ENCODE assay signal across 12 mouse cellular contexts in the genomic region with DNA sequence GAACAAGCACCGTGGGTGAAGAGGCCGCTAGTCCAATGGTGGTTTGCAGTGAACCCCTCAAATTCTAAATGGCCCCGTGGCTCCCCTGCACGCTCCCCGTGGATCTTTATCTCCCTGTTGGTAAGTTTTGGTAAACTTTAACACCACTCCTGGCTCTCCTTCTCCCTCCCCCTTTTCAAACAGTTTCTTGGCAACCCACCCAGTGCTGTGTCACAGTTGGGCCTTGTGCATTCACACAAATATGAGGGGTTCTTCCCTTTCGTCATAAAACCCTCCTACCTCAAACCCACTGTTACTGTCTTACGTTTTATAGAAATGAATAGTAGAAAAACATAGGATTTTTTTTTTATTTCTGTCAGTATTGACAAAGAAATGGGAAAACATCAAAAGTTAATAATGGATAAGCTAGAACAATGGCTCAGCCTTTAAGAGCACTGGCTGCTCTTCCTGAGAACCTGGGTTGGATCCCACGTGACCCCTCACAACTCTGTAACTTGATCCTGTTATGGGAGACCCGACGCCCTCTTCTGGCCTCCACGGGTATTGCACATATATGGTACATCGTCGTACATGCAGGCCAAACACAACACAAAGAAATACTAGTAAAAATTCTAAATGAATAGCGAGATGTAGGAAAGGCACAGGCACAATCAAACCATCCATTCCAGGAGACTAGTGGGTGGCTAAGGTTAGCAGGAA.
DNase-seq lines count a peak whose midpoint lies in the region; TF ChIP-seq lines count a peak whose summit lies in the region.
"Had no signal": no experiment of that assay in that cellular context is flagged by ENCODE, and none has a peak within 500 bp of the region (broad histone marks: within the 10 kb centered on the region; RNA-seq: fewer than 3 reads in every experiment).

No protein-coding gene starts in this region.

- H3K27me3 ChIP-seq in C2C12 (ENCODE audit: control insufficient read depth, insufficient read depth, insufficient read length) (no peaks in the 10 kb centered on the region), MEL (ENCODE audit: control insufficient read depth in 1 of 2, insufficient read depth in 2 of 2, low read length in 2 of 2) (no peaks in the 10 kb centered on the region; a peak in 1 of 4 replicates)
- H3K27me3 ChIP-seq: heart, embryonic 15.5 days; megakaryocyte, embryonic 14.5 days; neural tube, embryonic 12.5 days had no signal

- H3K9me3 ChIP-seq in MEL (replicated peaks; ENCODE audit: insufficient read depth, low read length), result no peaks in the 10 kb centered on the region
- H3K9me3 ChIP-seq: heart, embryonic 15.5 days; neural tube, embryonic 12.5 days had no signal

- no peak for TF ChIP-seq POLR2A in MEL (IDR thresholded peaks at IDR 0.05; ENCODE audit: control insufficient read depth in 1 of 2, insufficient read depth in 1 of 2, low read depth in 1 of 2, low read length in 2 of 2, poor library complexity in 1 of 2)

- TF ChIP-seq RAD21 in MEL (IDR thresholded peaks at IDR 0.05; ENCODE audit: low read depth, low read length), result peak; percentile 30

- DNase-seq in layer of hippocampus, adult 2 months (ENCODE audit: low spot score in 2 of 2), result no peak
- DNase-seq in layer of hippocampus, adult 18-20 months (ENCODE audit: low spot score in 2 of 2), result no peak
- DNase-seq in MEL (ENCODE audit: low read depth, low spot score), result peak; percentile 63
- DNase-seq in induced T-regulatory cell, adult 2 months (ENCODE audit: low read depth), result peak; percentile 25
- no peak for DNase-seq in frontal cortex, adult 2 months (ENCODE audit: extremely low spot score in 1 of 2, low spot score in 1 of 2)
- no peak for DNase-seq in Muller cell, postnatal 12 days (ENCODE audit: inconsistent ontology term)
- DNase-seq: cerebellum, adult 11-12 months; kidney, adult 9 months had no signal

- no peak overlapping the region for H3ac ChIP-seq in C2C12 (ENCODE audit: control insufficient read depth, insufficient read length, low read depth)

- H3K36me3 ChIP-seq in C2C12 (ENCODE audit: control insufficient read depth, insufficient read depth), result no peaks in the 10 kb centered on the region
- H3K36me3 ChIP-seq in MEL (ENCODE audit: control insufficient read depth in 1 of 2, insufficient read depth in 2 of 2, low read length in 2 of 2), result no peaks in the 10 kb centered on the region
- H3K36me3 ChIP-seq: heart, embryonic 15.5 days; neural tube, embryonic 12.5 days had no signal

- peak; percentile 60 for TF ChIP-seq CTCF in layer of hippocampus, adult 2 months (conservative IDR thresholded peaks at IDR 0.05)
- no peak for TF ChIP-seq CTCF in C2C12 (IDR thresholded peaks at IDR 0.05; ENCODE audit: control insufficient read depth, insufficient read depth, insufficient read length)
- TF ChIP-seq CTCF in MEL (IDR thresholded peaks at IDR 0.05 in 2 of 3, conservative IDR thresholded peaks at IDR 0.05 in 1 of 3; ENCODE audit: control insufficient read depth in 1 of 3, insufficient read depth in 1 of 3, low read depth in 2 of 3, low read length in 3 of 3, poor library complexity in 1 of 3, severe bottlenecking in 1 of 3), result peak; percentile 59 to 63 (median 59)

- H3K9ac ChIP-seq in MEL (ENCODE audit: control insufficient read depth, low read depth, low read length, poor library complexity, severe bottlenecking), result no peak overlapping the region
- H3K9ac ChIP-seq: heart, embryonic 15.5 days; neural tube, embryonic 12.5 days had no signal

- no peaks in the 10 kb centered on the region for H3K79me2 ChIP-seq in C2C12 (ENCODE audit: control insufficient read depth, insufficient read depth)
- H3K79me2 ChIP-seq in MEL (ENCODE audit: control insufficient read depth, insufficient read depth, low read length, poor library complexity), result no peaks in the 10 kb centered on the region

- no peak overlapping the region for H3K4me3 ChIP-seq in layer of hippocampus, adult 2 months
- H3K4me3 ChIP-seq in C2C12 (ENCODE audit: insufficient read depth, poor library complexity, severe bottlenecking) (no peak overlapping the region), MEL (ENCODE audit: control insufficient read depth in 1 of 2, insufficient read depth in 1 of 2, low read depth in 2 of 2, low read length in 2 of 2) (no peak overlapping the region)
- H3K4me3 ChIP-seq: heart, embryonic 15.5 days; megakaryocyte, embryonic 14.5 days; neural tube, embryonic 12.5 days had no signal

- H3K27ac ChIP-seq in layer of hippocampus, adult 2 months, result no peak overlapping the region
- H3K27ac ChIP-seq in MEL (ENCODE audit: control insufficient read depth, low read depth, low read length), result no peak overlapping the region
- H3K27ac ChIP-seq: heart, embryonic 15.5 days; neural tube, embryonic 12.5 days had no signal

- 0 out of 4 replicates have a peak, but pooled peaks cover 0 to 11% of the 10 kb centered on the region in 2 experiments for H3K4me1 ChIP-seq in MEL (ENCODE audit: control insufficient read depth in 1 of 2, insufficient read depth in 2 of 2, low read length in 2 of 2)
- H3K4me1 ChIP-seq: heart, embryonic 15.5 days; megakaryocyte, embryonic 14.5 days; neural tube, embryonic 12.5 days had no signal

- no peak for TF ChIP-seq EP300 in MEL (IDR thresholded peaks at IDR 0.05; ENCODE audit: low read depth in 1 of 2, low read length in 2 of 2)

- H3K79me3 ChIP-seq in C2C12 (ENCODE audit: low read depth), result no peaks in the 10 kb centered on the region

TF ChIP-seq in C2C12, 6 proteins besides CTCF, POLR2A, EP300 and RAD21:
- TF ChIP-seq USF1 (IDR thresholded peaks at IDR 0.05; ENCODE audit: low read depth) (peak; percentile 65), CEBPB (IDR thresholded peaks at IDR 0.05; ENCODE audit: low read depth) (no peak)

TF ChIP-seq in MEL, 35 proteins besides CTCF, POLR2A, EP300 and RAD21:
- TF ChIP-seq SMC3 (IDR thresholded peaks at IDR 0.05; ENCODE audit: low read depth, low read length) (peak; percentile 57), E2F4 (IDR thresholded peaks at IDR 0.05; ENCODE audit: borderline replicate concordance, low read depth, low read length) (no peak), TBP (IDR thresholded peaks at IDR 0.05; ENCODE audit: low read depth, low read length) (0 out of 2 replicates have a peak, but pooled peaks have one; percentile 19), POLR2AphosphoS5 (IDR thresholded peaks at IDR 0.05; ENCODE audit: borderline replicate concordance, low read depth, low read length) (no peak), USF1 (IDR thresholded peaks at IDR 0.05; ENCODE audit: low read depth, low read length) (peak; percentile 85), USF2 (IDR thresholded peaks at IDR 0.05; ENCODE audit: borderline replicate concordance in 1 of 2, insufficient read depth in 1 of 2, low read depth in 1 of 2, low read length in 2 of 2) (0 out of 4 replicates have a peak, but pooled peaks of 1 of the 2 experiments have one; percentile 12)

Comparison
In these comparisons a context has a peak if more than half of its experiments do, and no peak if none do; other contexts are left out.
1. DNase-seq: peak in MEL (single experiment) and induced T-regulatory cell, adult 2 months (single experiment); none in layer of hippocampus, adult 2 months (0 of 2), layer of hippocampus, adult 18-20 months (0 of 2), frontal cortex, adult 2 months (0 of 2) and Muller cell, postnatal 12 days (single experiment).